Mouse (Mus musculus) gastrocnemius, adult 8-10 months (tissue): Measurements from ENCODE around the gene Apobr. TPM values are rescaled to one million over a fixed set of nuclear protein-coding genes. Genes with fewer than 3 reads are reported as not detected.

Experiments
- DNase-seq, 2 experiments: peaks; one replicate each; pipeline ENCODE4 v3.0.0; 2022; ENCODE audit warnings: low spot score in 2 of 2
- total RNA-seq, 4 experiments: library from RNA; stranded (reverse); gene quantifications; 2 replicates each; pipeline ENCODE4 v1.2.4; 2022

Gene Apobr
- under 1 TPM; 0.15 to 0.94 (median 0.29) TPM for total RNA-seq

DNA sequence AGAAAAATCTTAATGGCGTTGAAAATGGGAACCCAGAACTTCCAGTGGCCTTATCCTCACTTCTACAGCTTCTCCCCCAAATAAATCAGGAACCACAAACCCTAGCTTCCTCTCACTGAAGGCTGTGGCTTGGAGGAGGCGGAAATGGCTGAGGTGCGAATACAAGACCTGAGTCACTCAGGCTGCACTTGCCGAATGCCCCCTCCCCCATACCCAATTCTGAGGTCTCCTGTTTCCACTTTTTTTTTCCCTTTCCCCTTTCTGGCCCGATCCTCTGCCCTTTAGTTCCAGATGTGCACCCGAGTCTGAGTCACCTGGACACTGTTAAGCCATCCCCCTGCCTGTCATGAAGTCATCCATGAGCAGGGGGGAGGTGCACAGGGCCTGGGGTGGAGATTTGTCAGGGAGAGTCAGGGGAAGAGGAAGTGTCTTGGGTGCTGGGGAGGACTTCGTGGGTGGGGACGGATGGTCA is at the start of gene Apobr:
Apobr (plus strand) TSS at position 437 of the 472 bp plus-strand sequence.
- DNase-seq, result no peak

DNA sequence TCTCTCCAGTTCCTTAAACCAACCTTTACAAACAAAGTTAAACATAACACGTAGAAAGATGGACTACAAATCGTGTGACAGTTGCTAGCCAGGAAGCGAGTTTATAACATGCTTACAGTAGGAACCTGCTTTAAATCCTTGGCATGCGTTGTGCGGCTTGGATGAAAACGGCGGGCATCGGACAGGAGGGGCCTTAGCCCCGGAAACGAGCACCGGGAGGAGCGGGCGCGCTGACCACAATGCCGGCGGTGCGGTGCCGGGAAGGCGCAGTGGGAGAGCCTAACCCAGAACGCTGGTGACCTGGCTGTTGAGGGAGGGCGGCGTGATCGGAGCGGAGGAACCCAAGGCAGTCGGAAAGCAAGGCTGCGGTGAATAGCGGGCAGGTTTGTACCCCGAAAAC is 49.0 kb upstream of the Apobr start:
- DNase-seq, result no peak

DNA sequence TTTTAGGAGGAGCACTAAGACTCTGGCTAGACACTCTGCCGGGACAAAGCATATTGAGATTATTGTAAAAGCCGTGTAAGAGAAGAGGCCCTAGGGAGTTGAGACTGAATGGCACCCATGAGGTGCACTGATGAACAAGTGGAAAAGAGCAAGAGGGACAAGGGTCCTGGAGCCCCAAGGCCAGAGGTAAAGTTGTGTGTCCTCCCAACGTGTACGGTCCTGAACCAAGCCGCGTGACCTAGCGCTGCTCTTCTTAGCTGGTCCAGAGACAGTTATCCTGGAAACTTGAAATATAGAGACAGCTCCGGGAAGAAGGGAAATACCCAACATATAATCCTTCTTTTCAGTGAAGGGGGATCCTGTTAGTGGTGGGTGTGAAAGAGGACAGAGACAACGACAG is 48.3 kb upstream of the Apobr start:
- no peak for DNase-seq

DNA sequence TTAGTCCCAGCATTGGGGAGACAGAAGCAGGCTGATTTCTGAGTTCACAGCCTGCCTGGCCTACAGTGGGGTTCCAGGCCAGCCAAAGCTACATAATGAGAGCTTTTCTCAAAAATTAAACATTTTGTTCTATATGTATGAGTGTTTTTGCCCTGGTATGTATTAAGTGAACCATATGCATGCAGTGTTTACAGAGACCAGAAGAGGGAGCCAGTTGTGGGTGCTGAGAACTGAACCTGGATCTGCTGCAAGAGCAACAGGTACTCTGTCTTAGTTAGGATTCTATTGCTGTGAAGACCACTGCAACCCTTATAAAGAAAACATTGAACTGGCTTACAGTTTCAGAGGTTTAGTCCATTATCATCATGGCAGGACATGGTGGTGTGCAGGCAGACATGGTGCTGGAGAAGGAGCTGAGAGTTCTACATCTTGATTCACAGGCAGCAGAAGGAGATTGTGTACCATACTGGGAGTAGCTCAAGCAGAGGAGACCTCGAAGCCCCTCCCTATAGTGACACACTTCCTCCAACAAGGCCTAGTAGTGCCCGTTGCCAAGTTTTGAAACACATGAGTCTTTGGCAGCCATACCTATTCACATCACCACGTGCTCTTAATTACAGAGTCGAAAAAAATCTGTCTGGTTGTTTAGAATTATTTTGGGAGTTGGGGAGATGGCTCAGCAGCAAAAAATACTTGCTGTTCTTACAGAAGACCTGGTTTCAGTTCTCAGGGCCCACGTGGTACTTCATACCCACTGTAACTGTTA is 46.7 kb upstream of the Apobr start:
- DNase-seq, result no peak

DNA sequence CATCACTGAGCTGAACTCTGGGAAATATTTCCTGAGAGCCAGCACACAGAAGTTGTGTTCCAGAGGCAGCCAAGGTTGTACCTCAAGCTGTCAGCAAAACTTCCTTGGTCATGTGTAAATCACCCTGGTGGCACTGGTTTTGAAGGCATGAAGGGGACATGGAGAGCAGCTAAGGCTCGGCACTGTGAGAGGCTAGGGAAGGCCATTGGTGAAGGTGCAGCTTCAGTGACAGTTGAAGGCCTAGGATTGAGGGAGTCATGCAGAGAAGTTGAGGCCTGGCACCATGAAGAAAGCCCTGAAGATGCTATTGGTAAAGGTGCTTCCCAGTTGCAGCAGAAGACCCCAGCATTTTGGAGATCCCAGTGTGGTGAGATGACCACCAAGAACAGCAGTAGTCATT is 43.1 kb upstream of the Apobr start:
- no peak for DNase-seq

- DNase-seq, result no peak
Measured at GRCm38 (mm10) chr7:126545631-126546030, 39.1 kb upstream of the Apobr start.

GRCm38 (mm10) chr7:126554796-126555195 is 29.9 kb upstream of the Apobr start:
- no peak for DNase-seq

DNA sequence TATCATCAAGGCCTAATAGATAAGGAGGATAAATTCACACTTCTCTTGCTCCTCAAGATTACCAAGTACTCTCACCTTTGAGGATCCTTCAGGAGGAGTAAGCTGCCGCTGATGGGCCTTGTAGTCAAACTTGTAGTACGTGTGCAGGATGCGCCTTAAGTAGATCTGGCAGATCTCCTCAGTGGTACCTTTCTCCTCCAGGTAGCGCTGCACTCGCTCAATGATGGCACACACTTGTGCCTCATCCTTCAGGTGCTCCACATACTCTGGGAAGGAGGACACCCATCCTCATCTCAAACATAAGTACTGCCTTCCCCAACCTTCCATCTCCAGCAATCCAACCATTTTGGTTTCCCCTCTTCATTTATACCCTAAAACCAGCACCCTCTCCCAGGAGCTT is 28.1 kb upstream of the Apobr start:
- no peak for DNase-seq

- no peak for DNase-seq
Measured at GRCm38 (mm10) chr7:126565693-126566092, 19.0 kb upstream of the Apobr start.

DNA sequence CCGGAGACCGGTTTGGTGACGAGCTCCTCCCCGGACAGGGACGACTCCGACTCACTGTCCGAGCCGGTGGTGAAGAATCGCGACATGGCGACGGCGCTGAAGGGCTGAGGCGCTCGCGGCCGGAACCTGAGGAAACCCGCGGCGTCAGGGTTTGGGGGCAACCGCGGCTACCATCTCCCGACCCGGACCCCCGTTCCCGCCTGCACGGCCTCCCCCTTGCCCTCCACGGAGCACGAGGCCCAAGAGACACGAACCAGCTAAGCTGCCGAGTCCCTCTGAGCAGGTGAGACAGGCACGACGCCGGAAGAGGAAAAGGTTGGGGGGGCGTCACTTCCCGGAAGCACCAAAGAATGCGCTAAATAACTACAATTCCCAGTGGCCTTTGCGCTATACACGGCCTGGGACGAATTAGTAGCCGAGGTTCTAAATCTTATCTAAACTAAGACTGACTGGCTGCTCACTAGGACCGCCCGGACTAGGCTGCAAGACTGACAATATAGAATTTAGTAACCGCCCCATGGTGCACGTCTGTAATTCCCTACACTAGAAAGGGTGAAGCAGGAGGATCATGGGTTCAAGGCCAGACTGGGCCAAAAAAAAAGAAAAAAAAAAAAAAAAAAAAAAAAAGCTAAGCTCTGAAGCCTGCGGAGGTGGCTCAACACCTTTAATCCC is 18.5 kb upstream of the Apobr start, which contains the start of gene Eif3c:
Eif3c (minus strand) TSS at position 318 of the 672 bp plus-strand sequence.
- DNase-seq, result peak; percentile 64 to 71

DNA sequence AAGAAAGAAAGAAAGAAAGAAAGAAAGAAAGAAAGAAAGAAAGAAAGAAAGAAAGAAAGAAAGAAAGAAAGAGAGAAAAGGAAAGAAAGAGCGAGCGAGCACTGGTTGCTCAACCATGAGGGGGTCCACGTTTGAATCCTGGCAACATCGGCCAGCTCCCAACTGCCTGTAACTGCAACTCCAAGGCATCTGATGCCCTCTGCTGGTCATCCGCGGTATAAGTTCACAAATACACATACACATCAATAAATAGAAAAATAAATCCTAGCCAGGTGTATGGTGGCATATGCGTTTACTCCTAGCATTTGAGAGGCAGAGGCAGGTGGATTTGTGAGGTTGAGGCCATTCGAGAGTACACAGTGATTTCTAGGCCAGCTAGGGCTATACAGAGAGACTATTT is 7.8 kb upstream of the Apobr start:
- DNase-seq, result no peak

- no peak for DNase-seq
Measured at GRCm38 (mm10) chr7:126579172-126579571, 5.6 kb upstream of the Apobr start.

- no peak for DNase-seq
Measured at GRCm38 (mm10) chr7:126581661-126582060, 3.1 kb upstream of the Apobr start.

GRCm38 (mm10) chr7:126582759-126583158 is 2.0 kb upstream of the Apobr start:
- no peak for DNase-seq

GRCm38 (mm10) chr7:126583251-126583709 is 1.5 kb upstream of the Apobr start:
- DNase-seq, result peak; percentile 79 to 85

DNA sequence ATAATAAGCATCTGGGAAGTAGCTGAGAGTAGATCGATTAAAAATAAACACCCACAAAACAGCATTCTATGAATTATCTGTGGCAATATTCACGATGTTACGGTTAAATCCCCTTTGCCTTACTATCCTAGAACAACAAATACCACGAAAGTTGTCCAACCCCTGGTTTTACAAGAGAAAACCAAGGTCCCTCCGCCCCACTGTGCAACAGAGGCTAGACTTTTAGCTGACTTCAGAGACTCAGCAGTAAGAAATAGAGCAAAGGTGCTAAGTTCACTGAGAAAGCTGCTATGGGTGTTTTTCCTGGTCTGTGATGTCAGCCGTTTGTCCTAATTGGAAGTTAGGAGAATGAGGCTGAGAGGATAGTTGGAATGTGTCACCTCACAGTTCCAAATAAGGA is 981 bp upstream of the Apobr start:
- DNase-seq, result no peak

GRCm38 (mm10) chr7:126585717-126586116 is 975 bp downstream of the Apobr start, which contains the start of gene Cln3:
TSS of gene Cln3 (minus strand) at chr7:126585817.
- DNase-seq, result no peak

GRCm38 (mm10) chr7:126586839-126587238 is 2.1 kb downstream of the Apobr start:
- DNase-seq, result peak; percentile 31 to 37

- peak in 1 of 2 experiments; percentile 31 for DNase-seq
Measured at GRCm38 (mm10) chr7:126587779-126588178, 3.0 kb downstream of the Apobr start.

DNA sequence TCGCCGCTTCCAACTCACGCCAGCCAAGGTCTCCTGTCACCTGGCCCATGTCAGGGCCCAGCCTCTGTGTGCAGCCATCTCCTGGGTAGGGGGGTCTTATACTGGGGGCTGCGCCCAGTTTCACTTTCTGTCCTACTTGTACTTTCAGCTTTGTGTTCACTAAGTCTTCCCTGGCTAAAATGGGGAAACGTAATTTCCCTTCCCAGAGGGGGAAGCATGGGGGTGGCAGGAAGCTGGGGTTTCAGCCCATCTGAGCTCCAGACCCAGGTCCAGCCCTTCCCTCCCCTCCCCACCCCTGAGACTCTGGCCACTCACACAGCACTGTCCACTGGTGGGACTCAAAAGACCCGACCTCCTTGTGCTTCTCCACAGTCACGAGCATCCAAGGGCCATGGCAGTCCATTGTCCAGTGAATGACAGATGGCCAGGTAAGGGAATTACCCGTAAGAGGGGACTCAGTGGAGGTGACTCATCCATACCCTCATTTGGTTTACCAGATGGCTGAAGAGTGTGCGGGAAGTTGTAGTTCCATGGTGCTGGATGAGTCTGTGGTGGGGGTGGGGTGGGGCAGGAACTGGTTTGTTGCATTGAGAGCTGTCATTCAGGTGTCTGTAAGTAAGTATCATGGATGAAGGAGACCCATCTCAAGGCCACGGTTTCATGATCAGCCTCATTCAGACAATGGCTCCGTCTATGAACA is 10.3 kb downstream of the Apobr start, which contains the start of gene Il27:
Il27 (minus strand) TSS at position 80 of the 700 bp plus-strand sequence.
- no peak for DNase-seq

- no peak for DNase-seq
Measured at GRCm38 (mm10) chr7:126595890-126596289, 11.1 kb downstream of the Apobr start.

DNA sequence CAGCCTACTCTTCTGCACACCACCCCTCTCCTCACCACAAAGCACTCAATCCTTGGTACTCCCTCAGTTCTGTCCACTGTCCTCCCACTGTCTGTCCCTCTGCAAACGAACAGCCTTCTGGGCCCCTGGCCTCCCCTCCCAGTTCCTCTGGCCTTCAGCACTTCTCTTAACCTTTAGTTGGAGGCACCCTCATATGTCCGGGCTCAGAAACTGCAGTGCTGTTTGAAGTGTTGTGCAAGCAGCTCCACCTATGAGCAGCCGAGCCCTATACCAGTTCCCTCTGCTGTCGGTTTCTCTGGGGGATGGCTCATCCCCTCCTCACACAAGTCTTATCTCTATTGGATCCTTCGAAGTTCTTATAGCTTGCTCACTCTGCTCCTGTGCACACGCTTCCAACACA is 11.7 kb downstream of the Apobr start:
- DNase-seq, result no peak
